Mouse (Mus musculus) ovary, adult 10 weeks (tissue): ENCODE measurements around the gene Ifitm1. TPM values are rescaled to one million over a fixed set of nuclear protein-coding genes. Genes with fewer than 3 reads are reported as not detected.

Experiments
- polyA plus RNA-seq: library from polyadenylated mRNA; stranded (reverse); fragments of 350-450 nt; fragmentation: Illumina TruSeq; extraction: RNeasy Lipid Tissue Mini Kit (QIAGEN cat#74804); gene quantifications from one replicate; pipeline ENCODE4 v1.2.3, GENCODE M21; 2014

Gene Ifitm1
- polyA plus RNA-seq = 17.8 TPM

GRCm38 (mm10) chr7:140966921-140967320, at the start of gene Ifitm1:
Gene Ifitm1 (plus strand): TSS chr7:140967221.

GRCm38 (mm10) chr7:140920418-140921029, 46.5 kb upstream of the Ifitm1 start, which contains the start of gene Nlrp6:
Gene Nlrp6 (plus strand): TSS chr7:140920902.

GRCm38 (mm10) chr7:140941222-140942051, 25.6 kb upstream of the Ifitm1 start, which contains the start of gene Pgghg:
Gene Pgghg (plus strand): TSS chr7:140941391.

GRCm38 (mm10) chr7:140949824-140950530, 17.0 kb upstream of the Ifitm1 start, which contains the start of gene Ifitm5:
Gene Ifitm5 (minus strand): TSS chr7:140950291.

DNA sequence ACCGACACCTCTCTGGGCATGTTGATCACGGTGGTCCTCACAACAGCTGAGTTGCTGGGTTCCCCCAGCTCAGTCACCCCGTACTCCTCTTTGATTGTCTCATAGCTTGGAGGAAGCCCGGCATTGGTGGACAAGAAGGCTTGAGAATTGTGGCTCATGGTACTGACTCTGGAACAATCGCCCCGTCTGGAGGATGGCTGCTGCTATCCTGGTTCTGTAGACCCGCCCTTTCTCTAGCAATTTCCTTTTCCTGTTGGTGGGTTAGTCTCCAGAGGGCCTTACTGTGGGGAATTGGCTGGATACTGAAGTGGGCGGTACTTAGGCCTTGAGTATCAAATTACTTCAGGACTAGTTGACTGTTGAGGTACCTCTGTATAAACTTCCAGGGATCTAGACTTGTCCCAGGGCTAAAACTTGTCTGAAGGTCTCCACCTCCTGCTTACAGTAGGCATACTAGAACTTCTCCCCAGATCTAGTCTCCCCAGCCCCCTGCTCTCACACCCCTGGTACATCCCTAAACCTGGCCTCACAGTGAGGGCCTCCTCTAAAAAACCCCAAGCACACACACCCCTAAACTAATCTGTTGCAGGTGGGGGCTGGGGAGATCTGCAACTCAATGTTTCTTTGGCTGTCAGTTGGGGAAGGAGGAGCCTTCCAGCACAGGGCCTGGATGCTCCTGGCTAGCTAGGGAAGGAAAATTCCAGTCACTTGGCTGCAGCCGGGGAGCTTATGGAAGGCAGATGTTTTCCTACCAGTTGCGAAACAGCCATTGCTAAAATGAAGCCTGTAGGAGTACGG, 11.1 kb upstream of the Ifitm1 start, which contains the start of the genes Gm45717 and Ifitm2:
Gene Gm45717, minus strand, starts transcription at position 180 of the 798 bp plus-strand sequence.
Gene Ifitm2, minus strand, starts transcription at position 230 of the 798 bp plus-strand sequence.

GRCm38 (mm10) chr7:141010593-141010992, 43.6 kb downstream of the Ifitm1 start, which contains the start of gene Ifitm3:
Gene Ifitm3 (minus strand): TSS chr7:141010770.

DNA sequence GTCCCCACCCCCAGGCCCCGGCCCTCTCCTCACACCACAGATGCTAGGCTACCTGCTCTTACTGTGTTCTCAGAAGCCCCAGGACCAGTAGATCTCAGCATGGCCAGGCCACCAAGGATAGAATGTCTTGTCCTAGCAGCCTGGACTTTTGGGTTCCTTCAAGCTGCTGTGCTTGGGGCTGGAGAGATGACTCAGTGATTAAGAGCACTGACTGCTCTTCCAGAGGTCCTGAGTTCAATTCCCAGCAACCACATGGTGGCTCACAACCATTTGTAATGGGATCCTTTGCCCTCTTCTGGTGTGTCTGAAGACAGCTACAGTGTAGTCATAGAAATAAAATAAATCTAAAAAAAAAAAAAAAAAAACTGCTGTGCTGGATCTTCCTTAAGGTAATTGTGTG, 50.8 kb downstream of the Ifitm1 start, which contains the start of gene Ifitm6:
Gene Ifitm6, minus strand, starts transcription at position 101 of the 400 bp plus-strand sequence.

Other genes starting within 250 kb of the Ifitm1 start
- 42.0 TPM for gene Cyp2e1, start 203.5 kb upstream of the Ifitm1 start, polyA plus RNA-seq
- not detected for gene Syce1, start 179.4 kb upstream of the Ifitm1 start, polyA plus RNA-seq
- 0.91 TPM for gene Zfp941, start 145.0 kb upstream of the Ifitm1 start, polyA plus RNA-seq
- 1.1 TPM for gene Urah, start 132.2 kb upstream of the Ifitm1 start, polyA plus RNA-seq
- gene Scgb1c1, start 121.7 kb upstream of the Ifitm1 start, polyA plus RNA-seq = not detected
- not detected for gene Odf3, start 119.4 kb upstream of the Ifitm1 start, polyA plus RNA-seq
- not detected for gene Gm45785, start 110.9 kb upstream of the Ifitm1 start, polyA plus RNA-seq
- gene Ric8a, start 110.3 kb upstream of the Ifitm1 start, polyA plus RNA-seq = 3.4 TPM
- gene Bet1l, start 109.6 kb upstream of the Ifitm1 start, polyA plus RNA-seq = 1.5 TPM
- 107 TPM for gene Psmd13, start 85.3 kb upstream of the Ifitm1 start, polyA plus RNA-seq
- gene Sirt3, start 84.9 kb upstream of the Ifitm1 start, polyA plus RNA-seq = 1.9 TPM
- gene Cox8b, start 66.8 kb upstream of the Ifitm1 start, polyA plus RNA-seq = not detected
- not detected for gene Nlrp6, start 46.3 kb upstream of the Ifitm1 start, polyA plus RNA-seq
- gene Pgghg, start 25.8 kb upstream of the Ifitm1 start, polyA plus RNA-seq = 1.5 TPM
- gene Ifitm5, start 16.9 kb upstream of the Ifitm1 start, polyA plus RNA-seq = not detected
- gene Gm45717, start 11.3 kb upstream of the Ifitm1 start, polyA plus RNA-seq = not detected
- gene Ifitm2, start 11.2 kb upstream of the Ifitm1 start, polyA plus RNA-seq = 100 TPM
- 13.0 TPM for gene Ifitm3, start 43.5 kb downstream of the Ifitm1 start, polyA plus RNA-seq
- gene Ifitm6, start 50.7 kb downstream of the Ifitm1 start, polyA plus RNA-seq = 3.7 TPM
- not detected for gene Gm17387, start 61.9 kb downstream of the Ifitm1 start, polyA plus RNA-seq
- gene B4galnt4, start 93.9 kb downstream of the Ifitm1 start, polyA plus RNA-seq = not detected
- gene Pkp3, start 111.0 kb downstream of the Ifitm1 start, polyA plus RNA-seq = not detected
- not detected for gene Sigirr, start 133.4 kb downstream of the Ifitm1 start, polyA plus RNA-seq
- not detected for gene Ano9, start 150.6 kb downstream of the Ifitm1 start, polyA plus RNA-seq
- 21.8 TPM for gene Ptdss2, start 155.2 kb downstream of the Ifitm1 start, polyA plus RNA-seq
- gene Rnh1, start 205.6 kb downstream of the Ifitm1 start, polyA plus RNA-seq = 1.00 TPM
- gene Hras, start 226.8 kb downstream of the Ifitm1 start, polyA plus RNA-seq = 3.6 TPM
- 0.77 TPM for gene Lrrc56, start 226.9 kb downstream of the Ifitm1 start, polyA plus RNA-seq
- gene Lmntd2, start 246.9 kb downstream of the Ifitm1 start, polyA plus RNA-seq = not detected
- 0.80 TPM for gene Rassf7, start 248.6 kb downstream of the Ifitm1 start, polyA plus RNA-seq